Mouse (Mus musculus): ENCODE data around the gene Tbc1d10b. TPM values are rescaled to one million over a fixed set of nuclear protein-coding genes. Genes with fewer than 3 reads are reported as not detected.

Gene Tbc1d10b
- total and polyA plus RNA-seq, 3 experiments: 18.2 to 28.0 (median 25.6) TPM

DNA sequence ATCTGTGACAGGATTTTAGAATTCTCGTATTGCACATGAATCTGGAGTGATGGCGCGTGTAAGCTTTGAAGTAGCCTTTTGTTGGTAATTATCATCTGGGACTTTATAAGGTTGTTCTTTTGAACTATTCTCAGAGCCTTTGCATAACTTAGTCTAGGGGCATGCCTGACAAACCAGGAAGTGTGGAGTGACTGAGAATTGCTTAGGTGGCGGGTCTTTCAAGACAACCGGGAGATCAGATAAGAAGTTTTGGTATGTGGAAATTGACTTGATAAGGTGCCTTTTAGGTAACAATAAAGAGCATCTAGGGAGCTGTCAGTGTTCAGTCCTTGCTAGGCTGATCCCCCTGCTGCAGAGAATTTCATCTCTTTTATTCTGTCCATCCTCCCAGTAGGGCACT is 41.8 kb downstream of the Tbc1d10b start:
- Histone ChIP-seq H3K4me3 (replicated peaks in 1 of 3; ENCODE audit: low read depth in 2 of 3, low read length in 2 of 3, poor library complexity in 1 of 3) (no peak overlapping the region), H3K27me3 (replicated peaks) (no peaks in the 10 kb centered on the region), H3K27ac (ENCODE audit: insufficient read depth, low read depth) (peak overlapping the region; percentile 100), H3K9ac (ENCODE audit: insufficient read depth, low read depth) (0 out of 2 replicates have a peak overlapping the region, but pooled peaks have one; percentile 37), H3K36me3 (replicated peaks in 1 of 2; ENCODE audit: control insufficient read depth in 1 of 2, insufficient read depth in 1 of 2, low read length in 1 of 2) (peaks cover 16 to 48% of the 10 kb centered on the region in 2 experiments), H3K4me1 (ENCODE audit: control insufficient read depth in 1 of 2, insufficient read depth in 2 of 2) (peaks cover 10 to 31% of the 10 kb centered on the region in 2 experiments), H3K79me2 (replicated peaks; ENCODE audit: control insufficient read depth, extremely low read depth, insufficient read depth, poor library complexity, severe bottlenecking) (no peaks in the 10 kb centered on the region), H3K9me3 (replicated peaks; ENCODE audit: low read length) (peaks cover 22% of the 10 kb centered on the region), H3K4me2 (ENCODE audit: insufficient read depth, low read depth, poor library complexity, severe bottlenecking) (peak overlapping the region; percentile 39; the same call in 1 of the 2 replicates)
- dilution Hi-C loops (cut with MboI; ENCODE audit: extremely low pct_ligation_motif_present, extremely low pct_unique_long_range_greater_than_20kb, low sequenced_read_pairs) (no loop called here), in situ Hi-C loops (cut with MboI; ENCODE audit: low pct_ligation_motif_present, low pct_unique_long_range_greater_than_20kb, low sequenced_read_pairs) (no loop called here)
- no peak for DNase-seq (ENCODE audit: extremely low read depth)
- TF ChIP-seq BHLHE40 (IDR thresholded peaks at IDR 0.05; ENCODE audit: low read depth, low read length) (no peak), EP300 (IDR thresholded peaks at IDR 0.05; ENCODE audit: low read length) (no peak), SMC3 (IDR thresholded peaks at IDR 0.05; ENCODE audit: low read depth, low read length) (no peak), ZMIZ1 (IDR thresholded peaks at IDR 0.05; ENCODE audit: low read depth, low read length) (0 out of 2 replicates have a peak, but pooled peaks have one; percentile 14), NRF1 (IDR thresholded peaks at IDR 0.05; ENCODE audit: low read depth, low read length) (no peak), USF2 (conservative IDR thresholded peaks at IDR 0.05; ENCODE audit: low read depth, low read length) (no peak), UBTF (IDR thresholded peaks at IDR 0.05; ENCODE audit: low read depth, low read length) (no peak), ZNF384 (IDR thresholded peaks at IDR 0.05; ENCODE audit: low read depth, low read length) (no peak), ELF1 (IDR thresholded peaks at IDR 0.05; ENCODE audit: low read depth, low read length) (peak; percentile 77), CHD2 (IDR thresholded peaks at IDR 0.05; ENCODE audit: low read length) (peak; percentile 1; the same call in 1 of the 2 replicates), TCF12 (IDR thresholded peaks at IDR 0.05; ENCODE audit: low read depth, low read length) (no peak), SIN3A (IDR thresholded peaks at IDR 0.05; ENCODE audit: low read length) (0 out of 2 replicates have a peak, but pooled peaks have one; percentile 28), RAD21 (IDR thresholded peaks at IDR 0.05; ENCODE audit: low read depth, low read length) (no peak), MEF2A (IDR thresholded peaks at IDR 0.05; ENCODE audit: borderline replicate concordance, low read depth, low read length) (no peak)

GRCm38 (mm10) chr7:127165607-127166493 is 42.4 kb downstream of the Tbc1d10b start:
- 0 out of 2 replicates have a peak overlapping the region, but pooled peaks have one; percentile 37 for H3K9ac ChIP-seq (ENCODE audit: insufficient read depth, low read depth)
- peaks cover 22% of the 10 kb centered on the region for H3K9me3 ChIP-seq (replicated peaks; ENCODE audit: low read length)
- H3K36me3 ChIP-seq (replicated peaks in 1 of 2; ENCODE audit: control insufficient read depth in 1 of 2, insufficient read depth in 1 of 2, low read length in 1 of 2): peaks cover 11 to 42% of the 10 kb centered on the region in 2 experiments
- in situ Hi-C loops (cut with MboI; ENCODE audit: low pct_ligation_motif_present, low pct_unique_long_range_greater_than_20kb, low sequenced_read_pairs) (no loop called here), dilution Hi-C loops (cut with MboI; ENCODE audit: extremely low pct_ligation_motif_present, extremely low pct_unique_long_range_greater_than_20kb, low sequenced_read_pairs) (no loop called here)
- H3K27ac ChIP-seq (ENCODE audit: insufficient read depth, low read depth): peak overlapping the region; percentile 100
- DNase-seq (ENCODE audit: extremely low read depth): peak; percentile 83
- no peaks in the 10 kb centered on the region for H3K27me3 ChIP-seq (replicated peaks)
- no peaks in the 10 kb centered on the region for H3K79me2 ChIP-seq (replicated peaks; ENCODE audit: control insufficient read depth, extremely low read depth, insufficient read depth, poor library complexity, severe bottlenecking)
- no peak overlapping the region for H3K4me3 ChIP-seq (replicated peaks in 1 of 3; ENCODE audit: low read depth in 2 of 3, low read length in 2 of 3, poor library complexity in 1 of 3)
- H3K4me1 ChIP-seq (ENCODE audit: control insufficient read depth in 1 of 2, insufficient read depth in 2 of 2): peaks cover 10 to 31% of the 10 kb centered on the region in 2 experiments
- H3K4me2 ChIP-seq (ENCODE audit: insufficient read depth, low read depth, poor library complexity, severe bottlenecking): peak overlapping the region; percentile 39
- TF ChIP-seq JUND (conservative IDR thresholded peaks at IDR 0.05; ENCODE audit: low read depth, low read length): no peak; the same call in 1 of the 2 replicates
- peak; percentile 87 for TF ChIP-seq MYC (IDR thresholded peaks at IDR 0.05; ENCODE audit: low read depth, low read length)
- TF ChIP-seq HCFC1 (IDR thresholded peaks at IDR 0.05; ENCODE audit: low read depth, low read length): 0 out of 2 replicates have a peak, but pooled peaks have one; percentile 16
- 0 out of 2 replicates have a peak, but pooled peaks have one; percentile 14 for TF ChIP-seq E2F4 (IDR thresholded peaks at IDR 0.05; ENCODE audit: insufficient replicate concordance, low read depth, low read length)
- TF ChIP-seq CTCF (conservative IDR thresholded peaks at IDR 0.05 in 1 of 2, IDR thresholded peaks at IDR 0.05 in 1 of 2; ENCODE audit: low read depth in 2 of 2, low read length in 2 of 2): no peak
- TF ChIP-seq CHD1 (IDR thresholded peaks at IDR 0.05; ENCODE audit: low read depth, low read length): peak; percentile 72; the same call in 1 of the 2 replicates
- peak; percentile 59; the same call in 1 of the 2 replicates for TF ChIP-seq CHD2 (IDR thresholded peaks at IDR 0.05; ENCODE audit: low read length)
- TF ChIP-seq PAX5 (IDR thresholded peaks at IDR 0.05; ENCODE audit: low read length): no peak
- TF ChIP-seq ELF1 (IDR thresholded peaks at IDR 0.05; ENCODE audit: low read depth, low read length): peak; percentile 64; the same call in 1 of the 2 replicates
- no peak for TF ChIP-seq NRF1 (IDR thresholded peaks at IDR 0.05; ENCODE audit: low read depth, low read length)
- peak; percentile 37 for TF ChIP-seq POLR2A (IDR thresholded peaks at IDR 0.05; ENCODE audit: low read depth, low read length)
- 0 out of 2 replicates have a peak, but pooled peaks have one; percentile 25 for TF ChIP-seq NELFE (IDR thresholded peaks at IDR 0.05; ENCODE audit: low read depth, low read length)
- TF ChIP-seq ETS1 (conservative IDR thresholded peaks at IDR 0.05; ENCODE audit: low read depth, low read length): peak; percentile 70
- TF ChIP-seq UBTF (IDR thresholded peaks at IDR 0.05; ENCODE audit: low read depth, low read length): no peak
- peak; percentile 90; the same call in 1 of the 2 replicates for TF ChIP-seq MAX (IDR thresholded peaks at IDR 0.05; ENCODE audit: low read length)
- no peak for TF ChIP-seq RAD21 (IDR thresholded peaks at IDR 0.05; ENCODE audit: low read depth, low read length)
- 0 out of 2 replicates have a peak, but pooled peaks have one; percentile 28 for TF ChIP-seq KAT2A (IDR thresholded peaks at IDR 0.05; ENCODE audit: insufficient replicate concordance, low read length)
- 0 out of 2 replicates have a peak, but pooled peaks have one; percentile 31 for TF ChIP-seq TBP (conservative IDR thresholded peaks at IDR 0.05; ENCODE audit: low read depth, low read length)
- TF ChIP-seq IRF4 (IDR thresholded peaks at IDR 0.05; ENCODE audit: low read depth, low read length): peak; percentile 41; the same call in 1 of the 2 replicates
- TF ChIP-seq ZMIZ1 (IDR thresholded peaks at IDR 0.05; ENCODE audit: low read depth, low read length): peak; percentile 78; the same call in 1 of the 2 replicates
- TF ChIP-seq ZNF384 (IDR thresholded peaks at IDR 0.05; ENCODE audit: low read depth, low read length): no peak
